Mouse (Mus musculus) cortical plate, adult 2 months (tissue): ENCODE results near the gene Ninj2.

Experiments used
- CTCF ChIP-seq: fragments of 200-500 bp; IDR thresholded peaks from 2 replicates; pipeline ENCODE4 v1.5.1; 2011; ENCODE audit warnings: mild to moderate bottlenecking, control low read depth, low read length; ENCODE audit not compliant: insufficient read depth; ENCODE audit errors: extremely low read depth
- POLR2A ChIP-seq: fragments of 200-500 bp; IDR thresholded peaks from 2 replicates; pipeline ENCODE4 v1.6.1; 2011; ENCODE audit warnings: mild to moderate bottlenecking, low read length, control low read depth; ENCODE audit not compliant: insufficient read depth; ENCODE audit errors: extremely low read depth

GRCm38 (mm10) chr6:120229806-120230205, 136.7 kb downstream of the Ninj2 start:
- TF ChIP-seq CTCF: no peak
- TF ChIP-seq POLR2A: no peak
